ENCODE assay signal across 8 mouse cellular contexts in genomic region chr2:91194624-91195332, GRCm38 (mm10). TPM values are rescaled to one million over a fixed set of nuclear protein-coding genes. Genes with fewer than 3 reads are reported as not detected.
DNase-seq lines count a peak whose midpoint lies in the region; ATAC-seq and TF ChIP-seq lines count a peak whose summit lies in the region.

No protein-coding gene starts in this region.

- no peaks in the 10 kb centered on the region for H3K36me3 ChIP-seq in intestine, embryonic 14.5 days (ENCODE audit: control insufficient read depth, insufficient read depth, low read length)
- no peaks in the 10 kb centered on the region for H3K36me3 ChIP-seq in liver, embryonic 16.5 days (ENCODE audit: control insufficient read depth, insufficient read depth)
- no peaks in the 10 kb centered on the region for H3K36me3 ChIP-seq in neural tube, embryonic 12.5 days

- H3K4me1 ChIP-seq in cortical plate, adult 2 months (ENCODE audit: control insufficient read depth, insufficient read depth, low read length), result peaks cover 5% of the 10 kb centered on the region; the same call in 1 of the 2 replicates
- peaks cover 2% of the 10 kb centered on the region; the same call in 1 of the 2 replicates for H3K4me1 ChIP-seq in intestine, embryonic 14.5 days (replicated peaks; ENCODE audit: control insufficient read depth, insufficient read depth, low read length)
- H3K4me1 ChIP-seq in liver, embryonic 16.5 days (ENCODE audit: control insufficient read depth, low read depth, low read length), result peaks cover 3% of the 10 kb centered on the region; the same call in 1 of the 2 replicates
- H3K4me1 ChIP-seq in neural tube, embryonic 12.5 days, result peaks cover 12% of the 10 kb centered on the region

- DNase-seq in 3134 (ENCODE audit: extremely low read depth, insufficient read length, low spot score) (peak; percentile 78), R1 (ENCODE audit: low read depth, low spot score) (peak; percentile 59)
- peak; percentile 41 to 63 for DNase-seq in gastrocnemius, postnatal 4 days (ENCODE audit: low spot score in 2 of 2)
- DNase-seq in intestine, embryonic 14.5 days (ENCODE audit: low spot score), result peak; percentile 83
- peak; percentile 61 to 67 for DNase-seq in thymus, postnatal 36 days

- peak; percentile 57; the same call in 1 of the 2 replicates for TF ChIP-seq CTCF in cortical plate, adult 2 months (IDR thresholded peaks at IDR 0.05; ENCODE audit: extremely low read depth, insufficient read depth, low read length)

- H3K4me3 ChIP-seq in cortical plate, adult 2 months (ENCODE audit: insufficient read depth, low read length), result peak overlapping the region; percentile 30
- H3K4me3 ChIP-seq in intestine, embryonic 14.5 days (ENCODE audit: low read depth, low read length), result peak overlapping the region; percentile 33
- peak overlapping the region; percentile 56 for H3K4me3 ChIP-seq in liver, embryonic 16.5 days (ENCODE audit: low read depth, low read length)
- peak overlapping the region; percentile 27 for H3K4me3 ChIP-seq in neural tube, embryonic 12.5 days

- peak; percentile 88 for ATAC-seq in intestine, embryonic 14.5 days (replicated peaks; ENCODE audit: low FRiP score, low TSS enrichment, low read depth)
- peak; percentile 83 for ATAC-seq in liver, embryonic 16.5 days (ENCODE audit: low read depth)
- peak; percentile 88 for ATAC-seq in neural tube, embryonic 12.5 days (ENCODE audit: low FRiP score, low read depth)

- no peaks in the 10 kb centered on the region for H3K9me3 ChIP-seq in intestine, embryonic 14.5 days (ENCODE audit: control insufficient read depth, low read length)
- no peaks in the 10 kb centered on the region for H3K9me3 ChIP-seq in liver, embryonic 16.5 days (replicated peaks; ENCODE audit: control insufficient read depth, low read length)
- no peaks in the 10 kb centered on the region for H3K9me3 ChIP-seq in neural tube, embryonic 12.5 days

- H3K4me2 ChIP-seq in intestine, embryonic 14.5 days (ENCODE audit: low read length), result peak overlapping the region; percentile 71
- peak overlapping the region; percentile 53 for H3K4me2 ChIP-seq in liver, embryonic 16.5 days (ENCODE audit: low read depth, low read length)
- peak overlapping the region; percentile 68 for H3K4me2 ChIP-seq in neural tube, embryonic 12.5 days (replicated peaks)

- peak overlapping the region; percentile 51 for H3K27ac ChIP-seq in cortical plate, adult 2 months (ENCODE audit: insufficient read depth, low read length)
- no peak overlapping the region for H3K27ac ChIP-seq in intestine, embryonic 14.5 days (ENCODE audit: low read depth)
- H3K27ac ChIP-seq in liver, embryonic 16.5 days (ENCODE audit: low read length), result peak overlapping the region; percentile 64
- H3K27ac ChIP-seq in neural tube, embryonic 12.5 days, result no peak overlapping the region

- no peaks in the 10 kb centered on the region for H3K27me3 ChIP-seq in intestine, embryonic 14.5 days (replicated peaks; ENCODE audit: control insufficient read depth, insufficient read depth, low read length)
- peaks cover 6% of the 10 kb centered on the region for H3K27me3 ChIP-seq in liver, embryonic 16.5 days (ENCODE audit: control insufficient read depth, insufficient read depth, low read depth, low read length)
- no peaks in the 10 kb centered on the region for H3K27me3 ChIP-seq in neural tube, embryonic 12.5 days (replicated peaks)

- TF ChIP-seq POLR2A in cortical plate, adult 2 months (IDR thresholded peaks at IDR 0.05; ENCODE audit: extremely low read depth, insufficient read depth, low read length), result no peak

- WGBS in intestine, embryonic 14.5 days, result 2% methylated on average over 27 of the region's 27 CpGs
- 2% methylated on average over 27 of the region's 27 CpGs for WGBS in liver, embryonic 16.5 days (ENCODE audit: insufficient replicate concordance)
- 2% methylated on average over 27 of the region's 27 CpGs for WGBS in neural tube, embryonic 12.5 days

- H3K9ac ChIP-seq in intestine, embryonic 14.5 days (ENCODE audit: low read length), result peak overlapping the region; percentile 20
- H3K9ac ChIP-seq in liver, embryonic 16.5 days (ENCODE audit: low read depth, low read length), result peak overlapping the region; percentile 50
- peak overlapping the region; percentile 55 for H3K9ac ChIP-seq in neural tube, embryonic 12.5 days

RNA-seq across cellular contexts. Expression of gene Nr1h3, which starts 7.9 kb away (rescaled TPM):
- polyA plus RNA-seq in cortical plate, adult 2 months (2012; rRNA removed), result 8.2 and 8.3 TPM in 2 replicates
- total RNA-seq in gastrocnemius, postnatal 4 days (2021), result 1 to 10 TPM; 2.4 to 4.5 TPM
- 4.2 and 4.9 TPM in 2 replicates for polyA plus RNA-seq in intestine, embryonic 14.5 days (2014; fragmentation: Nextera tagmentation; extraction: Ambion mirVana)
- 18.8 and 20.8 TPM in 2 replicates for polyA plus RNA-seq in liver, embryonic 16.5 days (2015; fragmentation: Nextera tagmentation; extraction: Ambion mirVana)
- 1.0 and 1.7 TPM in 2 replicates for polyA plus RNA-seq in neural tube, embryonic 12.5 days (2016; fragmentation: Nextera tagmentation; extraction: Ambion mirVana)

RNA-seq across cellular contexts. Expression of gene Acp2, which starts 7.9 kb away (rescaled TPM):
- polyA plus RNA-seq in cortical plate, adult 2 months (2012; rRNA removed), result 34.2 and 35.3 TPM in 2 replicates
- total RNA-seq in gastrocnemius, postnatal 4 days (2021), result 10 to 100 TPM; 19.5 to 21.8 TPM
- 26.1 and 31.9 TPM in 2 replicates for polyA plus RNA-seq in intestine, embryonic 14.5 days (2014; fragmentation: Nextera tagmentation; extraction: Ambion mirVana)
- 10.6 and 11.3 TPM in 2 replicates for polyA plus RNA-seq in liver, embryonic 16.5 days (2015; fragmentation: Nextera tagmentation; extraction: Ambion mirVana)
- 35.3 and 39.8 TPM in 2 replicates for polyA plus RNA-seq in neural tube, embryonic 12.5 days (2016; fragmentation: Nextera tagmentation; extraction: Ambion mirVana)

RNA-seq across cellular contexts. Expression of gene Madd, which starts 11.1 kb away (rescaled TPM):
- 152 and 178 TPM in 2 replicates for polyA plus RNA-seq in cortical plate, adult 2 months (2012; rRNA removed)
- total RNA-seq in gastrocnemius, postnatal 4 days (2021), result 10 to 100 TPM in 1 of 2 experiments, 1 to 10 TPM in 1; 8.9 to 11.4 TPM
- 8.7 and 9.6 TPM in 2 replicates for polyA plus RNA-seq in intestine, embryonic 14.5 days (2014; fragmentation: Nextera tagmentation; extraction: Ambion mirVana)
- polyA plus RNA-seq in liver, embryonic 16.5 days (2015; fragmentation: Nextera tagmentation; extraction: Ambion mirVana), result 5.3 and 5.4 TPM in 2 replicates
- polyA plus RNA-seq in neural tube, embryonic 12.5 days (2016; fragmentation: Nextera tagmentation; extraction: Ambion mirVana), result 42.0 and 51.8 TPM in 2 replicates

RNA-seq across cellular contexts. Expression of gene Ddb2, which starts 42.0 kb away (rescaled TPM):
- polyA plus RNA-seq in cortical plate, adult 2 months (2012; rRNA removed), result 37.4 and 41.3 TPM in 2 replicates
- 1 to 10 TPM; 6.8 to 9.5 TPM for total RNA-seq in gastrocnemius, postnatal 4 days (2021)
- 16.3 and 22.2 TPM in 2 replicates for polyA plus RNA-seq in intestine, embryonic 14.5 days (2014; fragmentation: Nextera tagmentation; extraction: Ambion mirVana)
- polyA plus RNA-seq in liver, embryonic 16.5 days (2015; fragmentation: Nextera tagmentation; extraction: Ambion mirVana), result 5.9 and 6.2 TPM in 2 replicates
- 7.5 and 9.3 TPM in 2 replicates for polyA plus RNA-seq in neural tube, embryonic 12.5 days (2016; fragmentation: Nextera tagmentation; extraction: Ambion mirVana)

Comparison
In these comparisons a context has a peak if more than half of its experiments do, and no peak if none do; other contexts are left out.
1. H3K27ac ChIP-seq: peak in cortical plate, adult 2 months (single experiment) and liver, embryonic 16.5 days (single experiment); none in intestine, embryonic 14.5 days (single experiment) and neural tube, embryonic 12.5 days (single experiment).
2. Peak in every context shown above with its lines, with median percentiles within 50 percentile points of each other: DNase-seq, H3K4me3 ChIP-seq, ATAC-seq, H3K4me2 ChIP-seq and H3K9ac ChIP-seq.